ENCODE assay signal across 8 mouse cellular contexts in the genomic region with DNA sequence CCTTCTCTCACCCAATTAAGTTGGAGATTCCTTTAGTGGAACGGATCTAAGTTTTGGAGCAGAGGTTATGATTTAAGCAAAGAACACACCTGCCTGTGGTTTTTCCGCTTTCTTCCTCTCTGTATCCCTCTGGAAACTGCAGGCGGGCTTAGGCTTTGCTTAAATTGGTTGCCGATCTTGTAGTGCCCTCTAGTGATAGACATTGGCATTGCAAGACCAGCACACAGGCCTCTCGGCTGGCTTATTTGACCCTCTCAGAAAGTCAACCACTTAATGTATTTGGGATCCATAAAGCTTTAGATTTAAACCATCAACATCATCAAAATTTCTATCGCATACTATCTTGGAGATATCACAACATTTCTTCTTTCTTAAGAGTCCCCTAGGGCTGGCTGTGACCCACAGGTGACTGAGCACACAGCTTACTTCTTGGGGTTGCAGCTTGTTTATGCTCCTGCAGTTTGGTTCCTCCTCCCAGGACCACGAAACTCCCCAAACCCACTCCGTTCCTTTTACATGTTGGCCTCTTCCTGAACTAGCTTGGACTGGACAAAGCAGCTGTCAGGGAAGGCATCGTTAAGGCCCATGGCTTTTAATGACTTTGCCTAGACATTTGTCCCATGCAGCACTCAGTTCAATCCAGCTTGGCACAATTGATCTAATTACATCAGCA.
DNase-seq lines count a peak whose midpoint lies in the region; ATAC-seq and TF ChIP-seq lines count a peak whose summit lies in the region.

No protein-coding gene starts in this region.

- no peak overlapping the region for H3K9ac ChIP-seq in forebrain, embryonic 12.5 days
- no peak overlapping the region; the same call in 1 of the 2 replicates for H3K9ac ChIP-seq in lung, embryonic 14.5 days

- ATAC-seq in G1E (ENCODE audit: extremely low read depth, insufficient number of reproducible peaks, low FRiP score, poor library complexity, severe bottlenecking) = no peak
- ATAC-seq in forebrain, embryonic 12.5 days (ENCODE audit: low FRiP score) = peak; percentile 76; the same call in 1 of the 2 replicates
- ATAC-seq in lung, embryonic 14.5 days (ENCODE audit: insufficient read depth) = peak; percentile 63

- peak; percentile 94 for TF ChIP-seq CTCF in G1E (IDR thresholded peaks at IDR 0.05; ENCODE audit: low read depth, low read length)
- TF ChIP-seq CTCF in lung, embryonic 14.5 days (IDR thresholded peaks at IDR 0.05; ENCODE audit: low read depth) = peak; percentile 94

- H3K27ac ChIP-seq in forebrain, embryonic 12.5 days = no peak overlapping the region
- H3K27ac ChIP-seq in lung, embryonic 14.5 days (ENCODE audit: low read depth) = no peak overlapping the region

- peak; percentile 21 for DNase-seq in G1E (ENCODE audit: low spot score)
- peak; percentile 64 for DNase-seq in c-Kit-positive CD71-positive TER-119-positive erythroid progenitor cells, embryonic 14.5 days (ENCODE audit: low spot score)
- DNase-seq in heart, postnatal 10 days = peak; percentile 85 to 92
- DNase-seq in large intestine, adult 2 months (ENCODE audit: low read depth, low spot score) = peak; percentile 63
- DNase-seq in lung, embryonic 14.5 days = peak; percentile 94
- DNase-seq in ovary, adult 18-20 months (ENCODE audit: low spot score) = peak; percentile 41
- DNase-seq in thymus, postnatal 14 days = peak; percentile 62

- H3K4me2 ChIP-seq in forebrain, embryonic 12.5 days = no peak overlapping the region
- 0 out of 2 replicates have a peak overlapping the region, but pooled peaks have one; percentile 25 for H3K4me2 ChIP-seq in lung, embryonic 14.5 days

- no peaks in the 10 kb centered on the region; the same call in 1 of the 2 replicates for H3K4me1 ChIP-seq in G1E (ENCODE audit: insufficient read depth, low read depth, low read length)
- peaks cover 7% of the 10 kb centered on the region for H3K4me1 ChIP-seq in forebrain, embryonic 12.5 days
- 0 out of 2 replicates have a peak, but pooled peaks cover 6% of the 10 kb centered on the region for H3K4me1 ChIP-seq in lung, embryonic 14.5 days (ENCODE audit: insufficient read depth)

- H3K9me3 ChIP-seq in G1E (replicated peaks) = no peaks in the 10 kb centered on the region
- no peaks in the 10 kb centered on the region for H3K9me3 ChIP-seq in forebrain, embryonic 12.5 days
- H3K9me3 ChIP-seq in lung, embryonic 14.5 days (ENCODE audit: low read depth, low read length) = no peaks in the 10 kb centered on the region

- H3K4me3 ChIP-seq in G1E (ENCODE audit: low read depth, low read length) = no peak overlapping the region
- H3K4me3 ChIP-seq in forebrain, embryonic 12.5 days (replicated peaks) = no peak overlapping the region
- H3K4me3 ChIP-seq in lung, embryonic 14.5 days (ENCODE audit: low read depth, low read length) = no peak overlapping the region

- intact Hi-C loops in heart, postnatal 10 days (cut with DNase I) = loop anchor here (1.0 to 5.0 kb wide), 5 partner anchors 164 to 601 kb away; partner anchors contain the start of genes Gna14 and Gnaq

- H3K36me3 ChIP-seq in G1E (replicated peaks) = no peaks in the 10 kb centered on the region
- no peaks in the 10 kb centered on the region for H3K36me3 ChIP-seq in forebrain, embryonic 12.5 days (replicated peaks)
- no peaks in the 10 kb centered on the region for H3K36me3 ChIP-seq in lung, embryonic 14.5 days (ENCODE audit: insufficient read depth)

- 9% methylated on average over 9 of the region's 9 CpGs for WGBS in forebrain, embryonic 12.5 days
- 14% methylated on average over 9 of the region's 9 CpGs for WGBS in large intestine, adult 2 months
- WGBS in lung, embryonic 14.5 days = 17% methylated on average over 9 of the region's 9 CpGs

- H3K27me3 ChIP-seq in G1E (ENCODE audit: insufficient read depth, low read length) = peaks cover 17% of the 10 kb centered on the region
- H3K27me3 ChIP-seq in forebrain, embryonic 12.5 days = peaks cover 8% of the 10 kb centered on the region; the same call in 1 of the 2 replicates
- no peaks in the 10 kb centered on the region for H3K27me3 ChIP-seq in lung, embryonic 14.5 days (ENCODE audit: insufficient read depth, low read length)

Comparison
In these comparisons a context has a peak if more than half of its experiments do, and no peak if none do; other contexts are left out.
1. DNase-seq: peak in every context shown above with its lines; median percentile 94 in lung, embryonic 14.5 days; 88 in heart, postnatal 10 days; 64 in c-Kit-positive CD71-positive TER-119-positive erythroid progenitor cells, embryonic 14.5 days; 63 in large intestine, adult 2 months; 62 in thymus, postnatal 14 days; 41 in ovary, adult 18-20 months; 21 in G1E.